Mouse (Mus musculus): Measurements from ENCODE around the gene Vps37d. TPM values are rescaled to one million over a fixed set of nuclear protein-coding genes. Genes with fewer than 3 reads are reported as not detected.

Gene Vps37d
- polyA plus RNA-seq, 1 experiment from 2014 or later: 11.1 TPM

GRCm38 (mm10) chr5:135080539-135080938 is 2.5 kb upstream of the Vps37d start:
- Histone ChIP-seq H3K36me3 (ENCODE audit: control insufficient read depth, insufficient read depth, low read length) (no peaks in the 10 kb centered on the region), H3K4me2 (ENCODE audit: low read depth) (no peak overlapping the region), H3K27me3 (ENCODE audit: control insufficient read depth, insufficient read depth, low read length) (no peaks in the 10 kb centered on the region), H3K4me1 (ENCODE audit: control insufficient read depth, insufficient read depth, low read length) (peaks cover 3% of the 10 kb centered on the region; the same call in 1 of the 2 replicates), H3K9ac (ENCODE audit: low read length) (no peak overlapping the region), H3K4me3 (ENCODE audit: low read depth, low read length) (no peak overlapping the region), H3K27ac (ENCODE audit: low read depth, low read length) (no peak overlapping the region), H3K9me3 (ENCODE audit: control insufficient read depth, low read length) (no peaks in the 10 kb centered on the region)
- DNase-seq (ENCODE audit: low spot score) (no peak), ATAC-seq (ENCODE audit: insufficient read depth, low FRiP score, low TSS enrichment) (no peak)
- WGBS: 91% methylated on average over 5 of the region's 5 CpGs

GRCm38 (mm10) chr5:135079578-135079977 is 1.5 kb upstream of the Vps37d start:
- WGBS: 92% methylated on average over 2 of the region's 2 CpGs
- H3K9ac ChIP-seq (ENCODE audit: low read length): no peak overlapping the region
- H3K27me3 ChIP-seq (ENCODE audit: control insufficient read depth, insufficient read depth, low read length): no peaks in the 10 kb centered on the region
- DNase-seq (ENCODE audit: low spot score) (no peak), ATAC-seq (ENCODE audit: insufficient read depth, low FRiP score, low TSS enrichment) (no peak)
- no peaks in the 10 kb centered on the region for H3K36me3 ChIP-seq (ENCODE audit: control insufficient read depth, insufficient read depth, low read length)
- H3K4me3 ChIP-seq (ENCODE audit: low read depth, low read length): no peak overlapping the region
- peaks cover 3% of the 10 kb centered on the region; the same call in 1 of the 2 replicates for H3K4me1 ChIP-seq (ENCODE audit: control insufficient read depth, insufficient read depth, low read length)
- H3K4me2 ChIP-seq (ENCODE audit: low read depth): no peak overlapping the region
- no peaks in the 10 kb centered on the region for H3K9me3 ChIP-seq (ENCODE audit: control insufficient read depth, low read length)
- H3K27ac ChIP-seq (ENCODE audit: low read depth, low read length): no peak overlapping the region

- Histone ChIP-seq H3K9me3 (ENCODE audit: control insufficient read depth, low read length) (no peaks in the 10 kb centered on the region), H3K27me3 (ENCODE audit: control insufficient read depth, insufficient read depth, low read length) (no peaks in the 10 kb centered on the region), H3K4me1 (ENCODE audit: control insufficient read depth, insufficient read depth, low read length) (peaks cover 7% of the 10 kb centered on the region), H3K9ac (ENCODE audit: low read length) (peak overlapping the region; percentile 98), H3K27ac (ENCODE audit: low read depth, low read length) (no peak overlapping the region), H3K4me2 (ENCODE audit: low read depth) (peak overlapping the region; percentile 83), H3K4me3 (ENCODE audit: low read depth, low read length) (peak overlapping the region; percentile 97), H3K36me3 (ENCODE audit: control insufficient read depth, insufficient read depth, low read length) (no peaks in the 10 kb centered on the region)
- 2% methylated on average over 11 of the region's 11 CpGs for WGBS
- no peak for DNase-seq (ENCODE audit: low spot score)
- ATAC-seq (ENCODE audit: insufficient read depth, low FRiP score, low TSS enrichment): peak; percentile 32
Observed at GRCm38 (mm10) chr5:135078482-135078810, 380 bp upstream of the Vps37d start.

- Histone ChIP-seq H3K4me2 (ENCODE audit: low read depth) (peak overlapping the region; percentile 83), H3K27ac (ENCODE audit: low read depth, low read length) (no peak overlapping the region), H3K9me3 (ENCODE audit: control insufficient read depth, low read length) (no peaks in the 10 kb centered on the region), H3K4me3 (ENCODE audit: low read depth, low read length) (peak overlapping the region; percentile 97), H3K27me3 (ENCODE audit: control insufficient read depth, insufficient read depth, low read length) (no peaks in the 10 kb centered on the region), H3K4me1 (ENCODE audit: control insufficient read depth, insufficient read depth, low read length) (peaks cover 11% of the 10 kb centered on the region), H3K9ac (ENCODE audit: low read length) (peak overlapping the region; percentile 98), H3K36me3 (ENCODE audit: control insufficient read depth, insufficient read depth, low read length) (peaks cover 5% of the 10 kb centered on the region; the same call in 1 of the 2 replicates)
- DNase-seq (ENCODE audit: low spot score): peak; percentile 46
- 0 out of 2 replicates have a peak, but pooled peaks have one; percentile 43 for ATAC-seq (ENCODE audit: insufficient read depth, low FRiP score, low TSS enrichment)
- 24% methylated on average over 14 of the region's 14 CpGs for WGBS
Observed at GRCm38 (mm10) chr5:135076931-135077505, 1.0 kb downstream of the Vps37d start.

GRCm38 (mm10) chr5:135076368-135076767 is 1.7 kb downstream of the Vps37d start:
- H3K9ac ChIP-seq (ENCODE audit: low read length): no peak overlapping the region
- ATAC-seq (ENCODE audit: insufficient read depth, low FRiP score, low TSS enrichment) (no peak), DNase-seq (ENCODE audit: low spot score) (no peak)
- H3K4me3 ChIP-seq (ENCODE audit: low read depth, low read length): no peak overlapping the region; the same call in 1 of the 2 replicates
- no peaks in the 10 kb centered on the region for H3K9me3 ChIP-seq (ENCODE audit: control insufficient read depth, low read length)
- H3K4me2 ChIP-seq (ENCODE audit: low read depth): peak overlapping the region; percentile 83
- H3K27me3 ChIP-seq (ENCODE audit: control insufficient read depth, insufficient read depth, low read length): no peaks in the 10 kb centered on the region
- H3K36me3 ChIP-seq (ENCODE audit: control insufficient read depth, insufficient read depth, low read length): peaks cover 5% of the 10 kb centered on the region; the same call in 1 of the 2 replicates
- 87% methylated on average over 14 of the region's 14 CpGs for WGBS
- H3K27ac ChIP-seq (ENCODE audit: low read depth, low read length): no peak overlapping the region
- peaks cover 11% of the 10 kb centered on the region for H3K4me1 ChIP-seq (ENCODE audit: control insufficient read depth, insufficient read depth, low read length)

GRCm38 (mm10) chr5:135075655-135076054 is 2.4 kb downstream of the Vps37d start:
- Histone ChIP-seq H3K4me3 (ENCODE audit: low read depth, low read length) (no peak overlapping the region), H3K4me1 (ENCODE audit: control insufficient read depth, insufficient read depth, low read length) (peaks cover 11% of the 10 kb centered on the region), H3K9me3 (ENCODE audit: control insufficient read depth, low read length) (no peaks in the 10 kb centered on the region), H3K36me3 (ENCODE audit: control insufficient read depth, insufficient read depth, low read length) (peaks cover 5% of the 10 kb centered on the region; the same call in 1 of the 2 replicates), H3K27me3 (ENCODE audit: control insufficient read depth, insufficient read depth, low read length) (no peaks in the 10 kb centered on the region), H3K4me2 (ENCODE audit: low read depth) (no peak overlapping the region), H3K9ac (ENCODE audit: low read length) (no peak overlapping the region), H3K27ac (ENCODE audit: low read depth, low read length) (no peak overlapping the region)
- DNase-seq (ENCODE audit: low spot score) (no peak), ATAC-seq (ENCODE audit: insufficient read depth, low FRiP score, low TSS enrichment) (no peak)
- 72% methylated on average over 4 of the region's 4 CpGs for WGBS

- Histone ChIP-seq H3K4me1 (ENCODE audit: control insufficient read depth, insufficient read depth, low read length) (peaks cover 11% of the 10 kb centered on the region), H3K9me3 (ENCODE audit: control insufficient read depth, low read length) (no peaks in the 10 kb centered on the region), H3K27me3 (ENCODE audit: control insufficient read depth, insufficient read depth, low read length) (no peaks in the 10 kb centered on the region), H3K4me3 (ENCODE audit: low read depth, low read length) (no peak overlapping the region), H3K36me3 (ENCODE audit: control insufficient read depth, insufficient read depth, low read length) (peaks cover 5% of the 10 kb centered on the region; the same call in 1 of the 2 replicates), H3K9ac (ENCODE audit: low read length) (no peak overlapping the region; the same call in 1 of the 2 replicates), H3K4me2 (ENCODE audit: low read depth) (0 out of 2 replicates have a peak overlapping the region, but pooled peaks have one; percentile 19), H3K27ac (ENCODE audit: low read depth, low read length) (no peak overlapping the region)
- WGBS: 17% methylated on average over 26 of the region's 26 CpGs
- peak; percentile 22 for DNase-seq (ENCODE audit: low spot score)
- no peak for ATAC-seq (ENCODE audit: insufficient read depth, low FRiP score, low TSS enrichment)
Observed at GRCm38 (mm10) chr5:135073349-135074150, 4.5 kb downstream of the Vps37d start.

GRCm38 (mm10) chr5:135072720-135073119 is 5.3 kb downstream of the Vps37d start:
- ATAC-seq (ENCODE audit: insufficient read depth, low FRiP score, low TSS enrichment): no peak

More at GRCm38 (mm10) chr5:135072720-135073119, 5.3 kb downstream of the Vps37d start:
- Histone ChIP-seq H3K27me3 (ENCODE audit: control insufficient read depth, insufficient read depth, low read length) (no peaks in the 10 kb centered on the region), H3K9ac (ENCODE audit: low read length) (no peak overlapping the region), H3K9me3 (ENCODE audit: control insufficient read depth, low read length) (no peaks in the 10 kb centered on the region), H3K36me3 (ENCODE audit: control insufficient read depth, insufficient read depth, low read length) (peaks cover 5% of the 10 kb centered on the region; the same call in 1 of the 2 replicates), H3K4me2 (ENCODE audit: low read depth) (no peak overlapping the region), H3K4me1 (ENCODE audit: control insufficient read depth, insufficient read depth, low read length) (peaks cover 11% of the 10 kb centered on the region), H3K4me3 (ENCODE audit: low read depth, low read length) (no peak overlapping the region), H3K27ac (ENCODE audit: low read depth, low read length) (no peak overlapping the region)
- no peak for DNase-seq (ENCODE audit: low spot score)
- WGBS: 58% methylated on average over 6 of the region's 6 CpGs
